Mouse (Mus musculus) gastrocnemius, postnatal 4 days (tissue): ENCODE results near the gene Pacrg. TPM values are rescaled to one million over a fixed set of nuclear protein-coding genes. Genes with fewer than 3 reads are reported as not detected.

Source experiments
- DNase-seq, 2 experiments: peaks; one replicate each; pipeline ENCODE4 v3.0.0; 2021 to 2022; ENCODE audit warnings: low spot score in 2 of 2, mixed read lengths in 2 of 2
- total RNA-seq, 2 experiments: library from RNA; stranded (reverse); gene quantifications; 2 replicates each; pipeline ENCODE4 v1.2.3; 2021

Gene Pacrg
- total RNA-seq, 2 experiments from 2014 or later: 2.9 to 3.2 TPM

DNA sequence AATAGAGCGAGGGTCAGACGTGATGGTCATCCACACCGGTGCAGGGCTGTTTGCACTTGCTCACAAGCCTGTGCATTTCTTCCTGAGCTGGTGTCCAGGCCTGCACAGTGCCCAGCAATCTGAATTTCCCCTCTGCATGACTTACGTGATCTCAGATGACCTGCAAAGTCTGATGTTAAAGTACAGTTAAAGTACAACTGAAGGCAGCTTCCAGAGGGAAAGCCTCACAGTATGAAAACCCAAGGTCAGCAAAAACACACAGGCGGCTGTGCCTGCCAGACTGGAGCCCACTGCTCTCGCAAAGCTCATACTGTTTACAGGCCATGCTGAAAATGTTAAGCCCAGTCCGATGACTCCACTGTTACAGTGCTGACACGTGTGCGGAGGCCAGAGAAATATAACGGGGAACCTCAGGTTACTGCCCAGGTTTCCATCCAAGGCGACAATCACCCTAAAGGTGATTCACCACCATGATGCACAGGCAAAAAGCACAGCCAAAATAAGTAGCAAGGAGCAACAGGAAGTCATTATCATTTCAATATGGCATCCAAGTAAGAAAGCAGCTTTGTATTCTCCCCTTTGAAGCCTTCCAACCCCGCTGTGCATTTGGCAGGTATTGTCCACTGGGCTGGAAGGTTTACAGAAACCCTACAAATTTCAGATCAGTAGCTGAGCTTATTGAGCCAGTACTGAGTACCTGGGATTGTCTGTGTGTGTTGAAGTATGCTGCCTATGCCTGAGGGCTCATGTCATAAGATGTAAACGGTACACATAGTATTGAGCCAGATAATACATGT is 213.6 kb downstream of the Pacrg start:
- DNase-seq: no peak

DNA sequence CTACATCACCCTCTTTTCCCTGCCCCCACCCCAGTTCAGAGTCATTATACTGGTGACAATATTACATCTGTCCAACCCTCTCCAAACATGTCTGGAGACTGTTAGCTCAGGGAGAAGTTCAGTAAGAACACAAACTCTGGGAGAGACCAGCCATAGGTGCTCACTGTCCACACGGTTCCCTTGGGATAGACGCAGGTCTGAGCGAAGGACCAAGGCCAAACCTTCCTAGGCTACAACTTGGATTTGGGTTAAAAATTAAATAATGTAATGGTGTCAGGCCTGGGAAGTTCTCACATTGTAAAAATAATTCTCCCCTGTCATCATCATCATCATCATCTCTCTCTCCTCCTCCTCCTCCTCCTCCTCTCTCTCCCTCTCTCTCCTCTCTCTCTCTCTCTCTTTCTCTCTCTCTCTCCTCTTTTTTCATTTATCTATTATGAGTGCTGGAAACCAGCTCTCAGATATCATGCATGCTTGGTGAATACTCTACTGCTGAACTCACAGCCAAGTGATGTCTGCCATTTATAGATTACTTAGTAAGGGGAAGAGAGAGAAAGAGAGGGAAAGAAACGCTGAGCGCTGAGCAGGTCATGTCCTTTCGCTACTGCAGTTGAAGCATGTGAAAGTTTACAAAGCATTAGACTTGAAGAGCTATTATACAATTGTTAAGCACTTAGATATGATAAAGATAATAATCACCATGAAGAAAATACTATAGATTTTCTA is 215.2 kb downstream of the Pacrg start:
- no peak for DNase-seq

DNA sequence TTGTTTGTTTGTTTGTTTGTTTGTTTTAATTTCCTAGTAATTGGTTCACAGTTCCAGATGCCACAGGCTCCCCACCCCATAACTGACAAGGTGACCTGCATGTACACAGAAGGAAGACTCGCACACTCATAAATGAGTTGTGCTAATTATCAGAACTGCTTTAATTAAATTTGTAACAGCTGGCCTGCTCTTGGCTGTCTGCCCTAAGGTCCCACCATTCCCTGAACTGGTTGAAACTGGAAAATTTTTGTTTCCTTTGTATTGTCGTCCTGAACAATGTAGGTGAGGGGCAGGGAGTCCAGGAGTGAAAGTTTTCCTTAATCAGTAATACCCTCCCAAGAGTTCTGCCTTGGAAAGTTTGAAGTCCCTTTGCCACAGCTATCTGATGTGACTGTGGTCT is 219.5 kb downstream of the Pacrg start:
- DNase-seq: no peak

DNA sequence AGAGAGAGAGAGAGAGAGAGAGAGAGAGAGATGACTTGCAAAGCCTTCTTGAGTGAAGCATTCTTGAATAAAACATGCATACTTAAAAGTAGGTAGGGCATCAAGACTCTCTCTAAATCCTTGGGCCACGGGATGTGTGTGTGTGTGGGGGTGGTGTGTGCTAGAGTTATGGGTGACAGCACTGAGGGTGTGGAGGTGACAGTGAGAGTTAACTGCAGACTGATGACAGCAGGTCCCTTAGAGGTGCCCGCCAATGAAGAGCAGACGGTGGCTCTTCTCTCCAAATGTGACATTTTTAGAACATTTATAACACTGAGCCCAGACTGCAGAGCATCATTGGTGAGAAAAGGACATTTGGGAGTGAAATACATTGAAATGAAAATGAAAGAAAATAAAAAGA is 220.2 kb downstream of the Pacrg start:
- DNase-seq: no peak

DNA sequence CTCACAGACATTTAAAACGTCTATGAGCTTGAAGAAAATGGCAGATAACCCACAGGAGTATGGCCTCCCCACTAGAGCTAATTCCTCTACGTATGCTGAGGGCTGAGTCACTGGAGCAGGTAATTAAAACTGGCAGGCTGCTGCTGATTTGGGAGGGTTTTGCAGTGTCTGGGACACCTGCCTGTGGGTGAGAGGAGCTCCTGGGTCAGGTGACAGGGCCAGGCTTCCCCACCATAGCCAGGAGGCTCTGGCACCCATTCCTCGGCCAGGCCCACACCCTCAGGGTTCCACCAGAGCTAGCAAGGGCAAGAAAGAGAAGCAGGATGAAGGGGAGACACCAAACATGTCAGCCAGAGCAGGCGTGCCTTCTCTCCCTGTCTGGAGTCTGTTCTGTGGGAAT is 222.5 kb downstream of the Pacrg start:
- DNase-seq: no peak

DNA sequence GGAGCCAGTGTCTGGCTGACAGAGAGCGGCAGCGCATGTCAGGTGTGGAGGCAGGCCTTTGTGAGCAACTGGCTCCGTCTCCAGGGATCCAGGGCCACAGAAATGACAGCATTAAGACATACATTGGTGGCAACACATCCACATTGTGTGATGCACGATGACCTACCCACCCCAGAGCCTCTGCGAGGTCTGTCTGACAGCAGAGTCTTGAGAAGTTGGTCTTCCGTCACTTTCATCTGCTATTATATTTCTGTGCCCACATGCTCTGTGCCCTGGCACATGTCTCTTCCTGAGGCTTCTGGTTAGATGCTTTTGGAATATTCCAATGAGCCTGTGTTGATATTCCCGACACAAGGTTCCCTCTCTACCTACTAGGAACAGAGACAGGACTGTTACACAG is 224.5 kb downstream of the Pacrg start:
- no peak for DNase-seq

DNA sequence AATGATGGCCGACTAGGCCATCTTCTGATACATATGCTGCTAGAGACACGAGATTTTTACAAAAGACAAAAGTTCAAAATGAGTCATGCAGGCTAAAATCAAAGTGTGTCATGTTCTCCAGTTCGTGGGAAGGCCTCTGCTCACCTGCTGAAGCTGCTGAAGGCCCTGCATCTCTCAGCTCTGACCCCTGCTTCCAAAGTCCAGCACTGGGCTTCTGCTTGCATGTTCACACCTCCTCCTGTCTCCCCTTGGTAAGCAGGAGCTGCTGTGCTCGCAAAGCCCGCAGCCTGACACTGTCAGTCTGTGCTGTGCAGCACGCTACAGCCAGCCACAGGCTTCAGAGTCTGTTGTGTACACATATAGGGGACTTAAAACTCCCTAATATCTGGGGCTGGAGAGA is 225.4 kb downstream of the Pacrg start:
- DNase-seq: no peak

DNA sequence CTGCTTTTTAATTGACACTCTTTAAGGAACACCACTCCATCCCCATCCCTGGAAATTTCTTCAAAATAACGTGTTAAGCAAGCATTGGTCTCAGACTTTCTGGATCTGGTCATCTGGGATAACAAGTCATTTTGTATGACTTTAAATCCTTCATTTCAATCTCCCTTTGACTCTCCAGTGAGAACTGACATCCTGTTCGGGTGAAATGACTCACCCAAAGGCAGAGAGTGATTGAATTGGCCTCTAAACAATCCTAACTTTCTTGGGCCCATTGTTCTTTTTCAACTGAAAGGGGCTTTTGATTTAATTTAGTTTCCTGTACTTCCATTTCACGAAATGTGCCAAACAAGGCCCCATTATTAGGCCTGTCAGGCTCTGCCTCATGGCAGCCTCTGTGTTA is 228.5 kb downstream of the Pacrg start:
- DNase-seq: no peak

DNA sequence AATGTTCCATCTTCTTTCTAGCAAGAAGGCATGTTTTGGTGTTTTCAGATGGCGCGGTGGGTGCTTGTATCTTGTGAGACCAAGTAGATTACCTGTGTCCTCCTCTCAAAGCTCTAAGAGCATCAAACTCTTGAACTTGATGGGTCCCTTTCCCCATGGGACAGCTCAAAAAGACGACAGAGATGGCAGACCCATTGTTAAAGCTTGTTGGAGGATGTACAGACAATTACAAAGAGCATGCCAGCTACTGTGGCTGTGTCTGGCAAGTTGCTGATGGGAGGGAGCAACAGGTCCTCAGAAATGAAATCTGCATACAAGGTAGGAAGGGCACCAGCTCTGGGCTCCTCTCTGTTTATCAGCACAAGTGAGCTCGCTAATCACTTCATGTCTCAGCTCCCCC is 232.0 kb downstream of the Pacrg start:
- no peak for DNase-seq

DNA sequence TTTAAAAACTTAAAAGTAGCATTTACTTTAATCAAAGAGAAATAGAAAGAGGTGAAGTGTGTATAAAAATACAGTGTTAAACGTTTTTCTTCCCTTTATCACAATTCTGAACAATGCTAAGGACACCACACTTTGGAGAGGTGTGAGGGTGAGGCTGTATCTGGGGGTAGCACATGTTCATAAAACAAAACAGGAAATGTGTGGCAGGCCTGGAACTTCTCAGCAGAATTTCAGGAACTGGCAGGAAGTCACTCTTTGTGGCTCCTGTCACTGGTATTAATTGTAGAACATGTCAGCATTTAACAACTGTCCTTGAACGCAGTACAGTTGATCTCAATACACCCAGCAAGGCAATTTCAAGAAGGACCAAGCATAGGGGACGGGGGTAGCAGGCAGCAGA is 234.0 kb downstream of the Pacrg start:
- DNase-seq: no peak

DNA sequence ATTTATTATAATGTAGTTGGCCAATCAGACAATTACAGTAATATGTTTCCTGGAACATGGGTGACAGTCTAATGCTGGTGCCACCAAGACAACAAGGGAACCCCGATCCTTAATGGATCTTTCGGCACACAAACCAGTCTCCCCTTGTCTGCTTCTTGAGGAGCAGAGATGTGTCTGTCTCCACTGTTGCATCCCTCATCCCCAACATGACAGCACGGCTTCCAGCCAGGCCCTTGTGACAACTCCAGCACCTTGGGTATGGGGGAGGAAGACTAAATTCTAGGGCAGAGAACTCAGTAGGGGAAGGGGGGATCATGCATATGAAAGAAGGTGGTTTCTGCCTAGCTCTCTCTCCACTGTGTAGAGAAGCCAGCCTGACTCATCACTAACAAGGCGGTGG is 242.4 kb downstream of the Pacrg start:
- DNase-seq: no peak

DNA sequence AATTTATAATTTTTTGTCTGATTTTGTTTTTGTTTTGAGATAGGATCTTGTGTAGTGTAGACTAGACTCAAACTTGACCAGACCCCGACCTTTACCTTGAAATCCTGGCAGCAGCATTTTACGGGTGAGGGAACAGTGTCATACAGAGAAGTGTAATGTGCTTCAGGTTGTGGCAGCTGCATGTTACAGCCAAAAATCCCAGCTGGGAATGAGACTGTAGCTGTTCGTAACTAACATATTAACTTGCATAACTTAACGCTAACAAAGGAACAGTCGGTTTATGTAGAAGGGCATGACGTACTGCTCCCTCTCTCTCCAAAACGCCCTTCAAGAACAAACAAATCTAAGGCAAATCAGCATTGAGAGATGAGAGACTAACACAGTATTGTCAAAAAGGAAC is 250.5 kb downstream of the Pacrg start:
- no peak for DNase-seq

DNA sequence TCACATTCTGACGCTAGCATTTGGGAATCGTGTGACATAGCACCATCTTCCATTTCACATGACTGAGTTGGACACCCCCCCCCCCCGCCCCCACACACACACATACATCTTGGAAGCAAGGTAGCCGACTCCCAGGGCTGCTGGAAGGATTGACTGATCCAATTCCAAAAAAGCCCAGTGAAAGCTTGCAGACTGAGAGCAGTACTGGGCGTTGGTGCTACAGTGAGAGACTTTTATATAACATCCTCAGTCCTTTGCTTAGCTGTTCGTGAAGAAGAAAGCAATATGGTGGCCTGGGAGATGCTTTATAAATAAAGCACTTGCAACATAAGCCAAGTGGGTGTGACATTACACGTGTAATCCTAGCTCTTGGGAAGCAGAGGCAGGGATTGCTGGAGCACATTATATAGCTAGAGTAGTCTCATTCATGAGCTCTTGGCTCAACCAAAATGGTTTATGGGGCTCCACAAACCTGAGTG is 251.2 kb downstream of the Pacrg start:
- DNase-seq: no peak

DNA sequence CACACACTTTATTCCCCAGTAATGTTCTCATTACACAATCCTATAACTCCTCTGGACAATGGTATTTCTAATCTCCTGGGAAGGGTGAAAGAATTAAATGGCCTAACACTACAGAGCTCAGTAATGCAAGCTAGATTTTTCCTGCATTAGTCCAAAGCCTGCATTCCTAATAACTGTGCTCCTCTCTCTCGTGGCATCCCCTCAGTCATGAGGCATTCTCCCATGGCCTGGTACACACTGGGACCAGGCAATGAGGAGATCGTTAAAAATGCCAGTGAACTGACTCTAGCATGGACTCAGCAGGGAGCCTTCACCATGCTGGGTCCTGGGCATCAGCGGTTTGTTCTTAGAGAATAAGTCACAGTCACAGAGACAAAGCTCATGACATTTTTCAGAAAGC is 256.8 kb downstream of the Pacrg start:
- no peak for DNase-seq

DNA sequence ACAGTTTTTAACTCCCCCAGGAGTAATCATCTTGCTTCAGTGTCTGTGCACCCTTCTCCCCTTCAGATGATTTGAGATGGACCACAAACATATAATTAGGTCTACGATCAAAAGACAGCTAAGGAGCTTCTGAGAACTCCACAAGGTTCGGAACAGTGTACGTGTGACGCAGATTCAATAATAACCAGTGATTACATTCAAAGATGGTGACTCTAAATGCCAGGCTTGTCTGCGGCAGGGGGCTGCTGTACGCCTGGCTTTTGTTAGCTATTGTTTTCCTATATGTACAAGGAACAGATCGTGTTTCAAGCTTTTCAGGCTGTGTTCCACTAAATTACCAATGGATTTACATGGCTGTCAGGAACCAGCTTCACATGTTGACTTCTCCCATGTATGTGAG is 264.8 kb downstream of the Pacrg start:
- DNase-seq: no peak

DNA sequence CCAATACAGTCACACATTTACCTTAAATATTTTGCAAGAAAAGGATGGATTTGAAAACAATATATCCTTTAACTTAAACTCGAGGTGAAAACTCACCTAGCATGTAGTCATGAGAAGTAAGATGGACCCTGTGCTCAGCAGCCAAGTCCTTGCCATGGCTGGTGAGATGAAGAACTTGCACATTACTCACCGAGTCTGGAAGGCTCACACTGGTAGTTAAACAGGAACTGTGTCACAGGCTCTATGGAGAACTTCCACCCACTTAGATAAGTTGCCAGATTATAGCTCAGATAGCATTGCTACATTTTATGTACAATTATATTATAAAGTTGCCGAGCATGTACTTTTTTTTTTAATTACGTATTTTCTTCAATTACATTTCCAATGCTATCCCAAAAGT is 267.7 kb downstream of the Pacrg start:
- DNase-seq: no peak

DNA sequence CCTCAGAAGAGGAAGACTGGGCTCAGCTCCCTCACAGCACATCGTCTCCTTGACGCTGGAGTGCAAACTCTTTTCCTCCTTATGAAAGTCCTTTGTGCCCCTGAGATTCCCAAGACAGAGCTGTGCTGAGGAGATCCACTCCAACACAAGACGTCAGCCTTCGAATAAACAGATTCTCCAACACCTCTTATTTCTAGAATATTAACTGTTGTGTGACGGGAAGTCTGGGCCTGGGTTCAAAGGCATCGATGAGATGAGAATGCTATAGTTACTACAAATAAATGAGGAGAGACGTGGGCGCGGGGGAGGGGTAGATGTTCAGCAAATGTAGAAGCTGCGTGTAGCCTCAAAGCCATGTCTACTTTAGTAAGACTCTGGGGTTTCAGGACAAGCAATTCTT is 270.8 kb downstream of the Pacrg start:
- DNase-seq: no peak

DNA sequence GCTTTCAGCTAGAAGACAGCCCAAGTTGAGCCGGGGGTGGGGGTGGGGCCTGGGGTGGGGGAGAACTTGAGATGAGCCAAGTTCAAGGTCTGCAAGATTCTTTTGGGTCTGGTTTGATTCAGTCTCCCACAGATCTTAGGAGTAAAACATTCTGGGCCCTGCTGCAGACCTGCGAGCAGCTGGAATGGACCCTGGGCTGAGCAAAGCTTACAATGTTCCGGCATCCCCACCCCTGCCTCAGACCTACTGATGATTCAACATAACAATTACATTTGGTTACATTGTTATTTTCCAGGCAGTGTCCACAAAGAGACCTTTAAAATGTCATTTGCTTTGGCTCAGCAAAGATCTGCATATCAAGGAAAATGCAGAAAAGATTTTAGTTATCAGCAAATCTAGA is 272.7 kb downstream of the Pacrg start:
- no peak for DNase-seq

DNA sequence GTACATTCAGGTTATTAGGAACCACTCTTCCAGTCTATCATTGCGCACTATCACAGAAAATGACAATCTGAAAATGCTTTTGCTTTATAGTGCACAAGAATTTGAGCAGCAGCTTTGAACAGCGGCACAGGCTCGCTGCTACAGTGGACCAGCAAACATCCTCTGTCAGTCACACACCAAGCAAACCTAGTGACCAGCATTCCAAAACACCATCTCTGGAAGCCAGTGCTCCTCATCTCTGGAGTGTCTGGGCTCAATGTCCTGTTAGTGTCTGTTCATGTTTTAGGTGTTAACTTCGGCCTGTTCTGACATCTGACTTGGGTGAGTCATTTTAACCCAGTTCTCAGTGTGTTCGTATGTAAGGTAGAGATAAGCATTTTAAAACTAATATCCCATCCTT is 275.9 kb downstream of the Pacrg start:
- no peak for DNase-seq

DNA sequence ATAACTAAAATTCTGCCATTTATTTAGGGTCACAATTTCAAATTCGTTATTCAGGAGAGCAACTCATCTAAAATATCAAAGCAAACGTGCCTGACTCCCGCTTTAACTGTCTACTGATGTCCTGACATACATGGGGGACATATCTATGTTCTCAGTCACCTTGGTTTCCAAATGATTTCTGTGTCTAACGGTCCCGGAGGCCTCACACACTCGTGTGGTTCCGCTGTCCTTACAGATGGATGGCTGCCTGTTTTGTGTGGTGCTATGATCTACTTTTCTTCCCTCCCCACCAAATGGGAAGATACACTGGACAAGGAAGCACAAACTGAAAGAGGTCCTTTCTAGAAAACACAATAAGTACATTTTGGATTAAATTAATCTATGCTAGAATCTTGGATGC is 277.2 kb downstream of the Pacrg start:
- no peak for DNase-seq

DNA sequence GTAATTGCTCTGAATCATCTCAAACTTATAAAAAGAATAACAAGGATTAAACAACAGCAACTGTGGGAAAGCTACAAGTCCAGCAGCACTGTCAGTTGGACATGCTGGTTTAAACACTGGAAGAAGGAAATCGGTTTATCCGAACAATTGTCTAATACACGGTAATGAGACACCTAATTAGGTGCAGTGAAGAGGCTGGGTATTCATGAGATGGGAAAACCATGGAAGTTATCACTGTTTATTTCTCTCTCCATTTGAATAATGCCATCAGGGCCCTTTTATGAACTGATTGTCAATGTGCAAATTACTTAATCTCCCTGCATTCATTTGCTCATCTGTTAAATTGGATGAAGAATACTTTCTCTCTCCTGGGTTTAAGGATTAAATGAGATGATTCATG is 280.1 kb downstream of the Pacrg start:
- no peak for DNase-seq

DNA sequence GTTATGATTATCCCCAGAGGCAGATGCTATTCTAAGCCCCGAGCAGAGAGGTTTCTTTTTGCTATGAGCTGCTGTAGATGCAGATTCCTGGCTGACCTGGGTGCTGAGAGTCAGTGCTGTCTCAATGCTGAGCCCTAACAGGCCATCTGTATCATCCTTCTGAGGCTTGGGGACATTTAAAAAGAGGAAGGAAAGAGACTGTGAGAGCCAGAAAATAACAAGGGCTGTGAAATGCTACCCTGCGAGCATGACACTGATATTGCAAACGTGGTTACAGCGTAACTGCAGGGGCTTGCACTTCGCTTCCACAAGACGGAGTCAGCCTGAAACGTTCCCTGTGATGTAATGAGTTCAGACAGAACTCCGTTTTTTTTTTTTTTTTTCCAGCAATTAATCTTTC is 281.4 kb downstream of the Pacrg start:
- no peak for DNase-seq
